24 mouse cellular contexts compared by ENCODE assay signal in genomic region chr1:82785546-82785945, GRCm38 (mm10). TPM values are rescaled to one million over a fixed set of nuclear protein-coding genes. Genes with fewer than 3 reads are reported as not detected.
A peak's percentile ranks its signal among the peaks of the same experiment; 100 is the strongest.
DNase-seq lines count a peak whose midpoint lies in the region; ATAC-seq and TF ChIP-seq lines count a peak whose summit lies in the region.
"Had no signal": no experiment of that assay in that cellular context is flagged by ENCODE, and none has a peak within 500 bp of the region (broad histone marks: within the 10 kb centered on the region; RNA-seq: fewer than 3 reads in every experiment).

No protein-coding gene starts in this region.

- no peak for TF ChIP-seq CTCF in gastrocnemius, adult 2 months (IDR thresholded peaks at IDR 0.05)

- peaks cover 12% of the 10 kb centered on the region for H3K4me1 ChIP-seq in liver, embryonic 12.5 days
- H3K4me1 ChIP-seq: midbrain, embryonic 12.5 days had no signal

- H3K27me3 ChIP-seq in liver, embryonic 12.5 days (replicated peaks): no peaks in the 10 kb centered on the region
- H3K27me3 ChIP-seq: heart, embryonic 15.5 days; hindbrain, embryonic 13.5 days had no signal

- H3K9ac ChIP-seq in liver, embryonic 12.5 days: no peak overlapping the region
- H3K9ac ChIP-seq: heart, embryonic 15.5 days; hindbrain, embryonic 13.5 days; lung, embryonic 14.5 days; midbrain, embryonic 12.5 days had no signal

- H3K4me2 ChIP-seq in liver, embryonic 12.5 days: no peak overlapping the region
- H3K4me2 ChIP-seq: heart, embryonic 15.5 days; hindbrain, embryonic 13.5 days; lung, embryonic 14.5 days; midbrain, embryonic 12.5 days had no signal

- no peak overlapping the region for H3K4me3 ChIP-seq in gastrocnemius, adult 2 months
- no peak overlapping the region for H3K4me3 ChIP-seq in liver, embryonic 12.5 days
- H3K4me3 ChIP-seq: erythroblast, embryonic 14.5 days; heart, embryonic 15.5 days; hindbrain, embryonic 13.5 days; midbrain, embryonic 12.5 days had no signal

- no peaks in the 10 kb centered on the region for H3K36me3 ChIP-seq in liver, embryonic 12.5 days
- H3K36me3 ChIP-seq: G1E; heart, embryonic 15.5 days; hindbrain, embryonic 13.5 days; midbrain, embryonic 12.5 days had no signal

- peak; percentile 45 for DNase-seq in gastrocnemius, adult 2 months
- no peak for DNase-seq in gastrocnemius, postnatal 4 days (ENCODE audit: low spot score in 2 of 2)
- peak; percentile 23 for DNase-seq in ES-CJ7 (ENCODE audit: low read depth, low spot score)
- peak; percentile 71 for DNase-seq in lung, postnatal 14 days
- no peak for DNase-seq in layer of hippocampus, adult 9-10 months (ENCODE audit: low spot score)
- no peak for DNase-seq in thymus, adult 18-20 months
- DNase-seq in right cerebral cortex, postnatal 4 days: no peak
- DNase-seq: cerebellum, adult 8-10 months; kidney, adult 2 months; lung, embryonic 14.5 days; right cerebral cortex, postnatal 25 days; thymus, postnatal 36 days had no signal

- peak; percentile 65 for ATAC-seq in liver, embryonic 12.5 days
- ATAC-seq: activated CD4-positive, CD25-positive, alpha-beta regulatory T cell, adult 4 months had no signal

- no peak overlapping the region for H3K27ac ChIP-seq in gastrocnemius, adult 2 months
- no peak overlapping the region for H3K27ac ChIP-seq in liver, embryonic 12.5 days
- H3K27ac ChIP-seq: heart, embryonic 15.5 days; hindbrain, embryonic 13.5 days; midbrain, embryonic 12.5 days had no signal

- 68% methylated on average over 6 of the region's 6 CpGs for WGBS in liver, embryonic 12.5 days (ENCODE audit: insufficient replicate concordance)

- intact Hi-C loops in gastrocnemius, adult 2 months (cut with DNase I): loop anchor here (5.0 kb wide), 1 partner anchor 292 kb away; no protein-coding TSS in a partner anchor

- H3K9me3 ChIP-seq in liver, embryonic 12.5 days (replicated peaks): no peaks in the 10 kb centered on the region
- H3K9me3 ChIP-seq: G1E; heart, embryonic 15.5 days; hindbrain, embryonic 13.5 days; midbrain, embryonic 12.5 days had no signal

RNA-seq across cellular contexts. Expression of gene Gm47791, which starts 14.5 kb away (rescaled TPM):
- not detected for total RNA-seq in gastrocnemius, adult 2 months (2021)
- not detected for total RNA-seq in gastrocnemius, postnatal 4 days (2021)
- not detected in 2 replicates for polyA plus RNA-seq in liver, embryonic 12.5 days (2016; fragmentation: Nextera tagmentation; extraction: Ambion mirVana)
- total RNA-seq: G1E; granulocyte monocyte progenitor cell, adult 5-6 weeks; left cerebral cortex, adult 18-20 months had no signal
- polyA plus RNA-seq: activated CD4-positive, CD25-positive, alpha-beta regulatory T cell, adult 4 months; brain, embryonic 14.5 days; C2C12; erythroblast, embryonic 14.5 days; G1E; heart, embryonic 15.5 days; hindbrain, embryonic 13.5 days; kidney, adult 2 months; lung, embryonic 14.5 days; midbrain, embryonic 12.5 days; stomach, embryonic 14.5 days had no signal

RNA-seq across cellular contexts. Expression of gene Tm4sf20, which starts 17.3 kb away (rescaled TPM):
- total RNA-seq in gastrocnemius, adult 2 months (2021): not detected
- total RNA-seq in gastrocnemius, postnatal 4 days (2021): not detected
- not detected in 2 replicates for polyA plus RNA-seq in liver, embryonic 12.5 days (2016; fragmentation: Nextera tagmentation; extraction: Ambion mirVana)
- total RNA-seq: G1E; granulocyte monocyte progenitor cell, adult 5-6 weeks; left cerebral cortex, adult 18-20 months had no signal
- polyA plus RNA-seq: brain, embryonic 14.5 days; C2C12; erythroblast, embryonic 14.5 days; G1E; heart, embryonic 15.5 days; hindbrain, embryonic 13.5 days; kidney, adult 2 months; lung, embryonic 14.5 days had no signal

RNA-seq across cellular contexts. Expression of gene Agfg1, which starts 53.7 kb away (rescaled TPM):
- 10 to 100 TPM; 24.6 to 27.7 TPM for total RNA-seq in gastrocnemius, adult 2 months (2021)
- 10 to 100 TPM; 37.1 to 41.4 TPM for total RNA-seq in gastrocnemius, postnatal 4 days (2021)
- 76.7 and 78.3 TPM in 2 replicates for polyA plus RNA-seq in liver, embryonic 12.5 days (2016; fragmentation: Nextera tagmentation; extraction: Ambion mirVana)

Comparison
In these comparisons a context has a peak if more than half of its experiments do, and no peak if none do; other contexts are left out.
1. DNase-seq: peak in gastrocnemius, adult 2 months (single experiment), ES-CJ7 (single experiment) and lung, postnatal 14 days (single experiment); none in gastrocnemius, postnatal 4 days (0 of 2), layer of hippocampus, adult 9-10 months (single experiment), thymus, adult 18-20 months (0 of 2) and right cerebral cortex, postnatal 4 days (single experiment).